Mouse (Mus musculus): ENCODE measurements at regions not wholly inside any gene's neighbourhood (a gene's known extent, or its start where the extent isn't known, plus 50 kb on each side); places are given as distances from the start of the nearest gene placed in this dataset.

DNA sequence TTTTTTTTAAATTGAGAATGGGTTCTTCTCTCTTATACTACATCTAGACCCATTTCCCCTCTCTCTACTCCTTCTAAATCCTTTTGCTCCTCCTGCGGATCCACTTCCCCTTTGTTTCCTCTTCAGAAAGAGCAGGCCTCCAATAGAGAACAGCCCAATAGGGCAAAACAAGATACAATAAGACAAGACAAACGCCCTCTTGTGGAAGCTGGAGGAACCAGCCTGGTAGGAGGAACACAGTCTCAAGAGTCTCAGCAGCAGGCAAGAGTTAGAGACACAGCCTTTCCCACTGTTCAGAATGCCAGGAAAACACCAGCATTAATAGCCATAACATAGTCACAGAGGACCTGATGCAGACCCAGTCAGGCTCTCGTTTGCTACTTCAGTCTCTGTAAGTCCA is 190.2 kb downstream of the Kif2b start:
- TF ChIP-seq EP300 (IDR thresholded peaks at IDR 0.05; ENCODE audit: low read depth) (no peak), CTCF (IDR thresholded peaks at IDR 0.05; ENCODE audit: low read depth) (no peak)
